ENCODE assay signal across 13 mouse cellular contexts in the genomic region with DNA sequence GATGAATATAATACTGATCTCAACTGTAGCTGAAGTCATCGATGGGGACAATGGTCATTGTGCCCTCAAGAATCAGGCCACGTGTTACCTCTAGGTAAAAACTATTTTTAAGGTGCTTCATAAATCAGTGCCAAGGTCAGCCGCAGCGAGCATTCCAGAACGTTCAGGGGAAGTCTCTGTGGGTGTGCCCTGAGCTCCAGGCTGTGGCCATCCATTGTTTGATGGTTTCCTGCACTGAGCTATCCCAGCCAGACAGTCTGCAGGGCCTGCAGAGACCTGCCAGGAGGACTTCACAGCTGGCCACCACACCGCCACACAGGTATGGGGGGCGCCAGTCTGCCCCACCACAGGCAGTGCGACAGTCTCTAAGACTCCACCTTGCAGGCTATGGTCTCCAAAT.
DNase-seq lines count a peak whose midpoint lies in the region; ATAC-seq and TF ChIP-seq lines count a peak whose summit lies in the region.
"Had no signal": no experiment of that assay in that cellular context is flagged by ENCODE, and none has a peak within 500 bp of the region (broad histone marks: within the 10 kb centered on the region; RNA-seq: fewer than 3 reads in every experiment).

No protein-coding gene starts in this region.

- WGBS in intestine, embryonic 16.5 days, result 58% methylated on average over 8 of the region's 8 CpGs
- WGBS in intestine, embryonic 15.5 days, result 52% methylated on average over 8 of the region's 8 CpGs
- WGBS in heart, adult 2 months, result 39% methylated on average over 8 of the region's 8 CpGs
- 46% methylated on average over 8 of the region's 8 CpGs for WGBS in lung, postnatal 0 days

- H3K9me3 ChIP-seq in intestine, embryonic 16.5 days (ENCODE audit: control insufficient read depth, low read length), result no peaks in the 10 kb centered on the region
- H3K9me3 ChIP-seq in intestine, embryonic 15.5 days, result no peaks in the 10 kb centered on the region
- H3K9me3 ChIP-seq in lung, postnatal 0 days (ENCODE audit: low read length), result no peaks in the 10 kb centered on the region
- H3K9me3 ChIP-seq: hindbrain, embryonic 12.5 days; limb, embryonic 13.5 days; midbrain, embryonic 13.5 days; neural tube, embryonic 13.5 days had no signal

- no peaks in the 10 kb centered on the region for H3K27me3 ChIP-seq in intestine, embryonic 16.5 days (replicated peaks; ENCODE audit: control insufficient read depth, insufficient read depth, low read length)
- no peaks in the 10 kb centered on the region for H3K27me3 ChIP-seq in intestine, embryonic 15.5 days (replicated peaks)
- no peaks in the 10 kb centered on the region for H3K27me3 ChIP-seq in heart, adult 2 months (ENCODE audit: control insufficient read depth, insufficient read depth, low read length)
- no peaks in the 10 kb centered on the region for H3K27me3 ChIP-seq in lung, postnatal 0 days (replicated peaks; ENCODE audit: insufficient read depth, low read length)
- H3K27me3 ChIP-seq: hindbrain, embryonic 12.5 days; limb, embryonic 13.5 days; midbrain, embryonic 13.5 days; neural tube, embryonic 13.5 days had no signal

- H3K79me2 ChIP-seq in heart, adult 2 months (replicated peaks; ENCODE audit: control insufficient read depth, insufficient read depth, low read length), result no peaks in the 10 kb centered on the region

- no peak overlapping the region for H3K4me3 ChIP-seq in intestine, embryonic 16.5 days (ENCODE audit: low read length)
- no peak overlapping the region for H3K4me3 ChIP-seq in intestine, embryonic 15.5 days (replicated peaks)
- 0 out of 2 replicates have a peak overlapping the region, but pooled peaks have one; percentile 14 for H3K4me3 ChIP-seq in heart, adult 2 months
- H3K4me3 ChIP-seq in lung, postnatal 0 days (ENCODE audit: low read depth, low read length), result no peak overlapping the region
- H3K4me3 ChIP-seq: hindbrain, embryonic 12.5 days; limb, embryonic 13.5 days; midbrain, embryonic 13.5 days; neural tube, embryonic 13.5 days had no signal

- H3K4me1 ChIP-seq in intestine, embryonic 16.5 days (ENCODE audit: control insufficient read depth, insufficient read depth, low read length), result no peaks in the 10 kb centered on the region
- H3K4me1 ChIP-seq in intestine, embryonic 15.5 days (replicated peaks), result no peaks in the 10 kb centered on the region
- H3K4me1 ChIP-seq in heart, adult 2 months (ENCODE audit: control insufficient read depth, insufficient read depth, low read length), result peaks cover 10% of the 10 kb centered on the region
- H3K4me1 ChIP-seq in lung, postnatal 0 days (ENCODE audit: insufficient read depth, low read depth, low read length), result no peaks in the 10 kb centered on the region
- H3K4me1 ChIP-seq: hindbrain, embryonic 12.5 days; limb, embryonic 13.5 days; midbrain, embryonic 13.5 days; neural tube, embryonic 13.5 days had no signal

- H3K27ac ChIP-seq in intestine, embryonic 16.5 days (ENCODE audit: low read length), result no peak overlapping the region
- no peak overlapping the region for H3K27ac ChIP-seq in intestine, embryonic 15.5 days
- H3K27ac ChIP-seq in heart, adult 2 months, result peak overlapping the region; percentile 81
- H3K27ac ChIP-seq in lung, postnatal 0 days (ENCODE audit: low read length), result 0 out of 2 replicates have a peak overlapping the region, but pooled peaks have one; percentile 43
- H3K27ac ChIP-seq: hindbrain, embryonic 12.5 days; limb, embryonic 13.5 days; midbrain, embryonic 13.5 days; neural tube, embryonic 13.5 days had no signal

- H3K36me3 ChIP-seq in intestine, embryonic 16.5 days (ENCODE audit: control insufficient read depth, insufficient read depth, low read length), result no peaks in the 10 kb centered on the region
- no peaks in the 10 kb centered on the region for H3K36me3 ChIP-seq in intestine, embryonic 15.5 days
- no peaks in the 10 kb centered on the region for H3K36me3 ChIP-seq in heart, adult 2 months (ENCODE audit: control insufficient read depth, insufficient read depth, low read length)
- H3K36me3 ChIP-seq in lung, postnatal 0 days (ENCODE audit: insufficient read depth, low read length), result no peaks in the 10 kb centered on the region
- H3K36me3 ChIP-seq: hindbrain, embryonic 12.5 days; limb, embryonic 13.5 days; midbrain, embryonic 13.5 days; neural tube, embryonic 13.5 days had no signal

- TF ChIP-seq EP300 in heart, adult 2 months (IDR thresholded peaks at IDR 0.05; ENCODE audit: insufficient read depth, low read depth, low read length), result peak; percentile 89; the same call in 1 of the 2 replicates
- TF ChIP-seq EP300 in lung, postnatal 0 days (IDR thresholded peaks at IDR 0.05), result peak; percentile 39; the same call in 1 of the 2 replicates

- TF ChIP-seq CTCF in heart, adult 2 months (IDR thresholded peaks at IDR 0.05), result no peak
- TF ChIP-seq CTCF in lung, postnatal 0 days (IDR thresholded peaks at IDR 0.05), result no peak

- intact Hi-C loops in heart, adult 2 months (cut with DNase I), result no loop called here

- DNase-seq in heart, adult 2 months, result peak; percentile 73 to 77
- peak; percentile 32 to 42 for DNase-seq in kidney, adult 8-10 months
- peak; percentile 41 for DNase-seq in lung, postnatal 0 days (ENCODE audit: low spot score)
- DNase-seq in thymus, postnatal 4 days, result no peak
- DNase-seq in urinary bladder, adult 2 months (ENCODE audit: low spot score), result no peak
- no peak for DNase-seq in right cerebral cortex, postnatal 25 days
- DNase-seq: forebrain, postnatal 0 days had no signal

- no peak overlapping the region for H3K9ac ChIP-seq in intestine, embryonic 16.5 days (ENCODE audit: low read depth, low read length)
- H3K9ac ChIP-seq in intestine, embryonic 15.5 days, result no peak overlapping the region
- peak overlapping the region; percentile 5; the same call in 1 of the 2 replicates for H3K9ac ChIP-seq in heart, adult 2 months (ENCODE audit: low read depth, low read length)
- no peak overlapping the region for H3K9ac ChIP-seq in lung, postnatal 0 days (replicated peaks; ENCODE audit: low read depth)
- H3K9ac ChIP-seq: forebrain, postnatal 0 days; hindbrain, embryonic 12.5 days; limb, embryonic 13.5 days; midbrain, embryonic 13.5 days; neural tube, embryonic 13.5 days had no signal

- TF ChIP-seq POLR2A in heart, adult 2 months (IDR thresholded peaks at IDR 0.05; ENCODE audit: insufficient read depth, low read depth, low read length), result peak; percentile 53

- peak; percentile 60; the same call in 1 of the 2 replicates for ATAC-seq in intestine, embryonic 16.5 days
- ATAC-seq in intestine, embryonic 15.5 days, result no peak
- ATAC-seq in lung, postnatal 0 days, result peak; percentile 90
- ATAC-seq: forebrain, postnatal 0 days; midbrain, embryonic 13.5 days had no signal

- no peak overlapping the region for H3K4me2 ChIP-seq in intestine, embryonic 16.5 days (ENCODE audit: low read depth, low read length)
- no peak overlapping the region for H3K4me2 ChIP-seq in intestine, embryonic 15.5 days (replicated peaks)
- H3K4me2 ChIP-seq in lung, postnatal 0 days (replicated peaks; ENCODE audit: low read depth, low read length), result no peak overlapping the region
- H3K4me2 ChIP-seq: hindbrain, embryonic 12.5 days; limb, embryonic 13.5 days; midbrain, embryonic 13.5 days; neural tube, embryonic 13.5 days had no signal

Comparison
In these comparisons a context has a peak if more than half of its experiments do, and no peak if none do; other contexts are left out.
1. H3K27ac ChIP-seq: peak in heart, adult 2 months (single experiment) and lung, postnatal 0 days (single experiment); none in intestine, embryonic 16.5 days (single experiment) and intestine, embryonic 15.5 days (single experiment).
2. DNase-seq: peak in heart, adult 2 months (2 of 2), kidney, adult 8-10 months (2 of 2) and lung, postnatal 0 days (single experiment); none in thymus, postnatal 4 days (single experiment), urinary bladder, adult 2 months (single experiment) and right cerebral cortex, postnatal 25 days (single experiment).